Mouse (Mus musculus): ENCODE measurements around the gene Gnmt. TPM values are rescaled to one million over a fixed set of nuclear protein-coding genes. Genes with fewer than 3 reads are reported as not detected.

Gene Gnmt
- 0.48 and 0.73 TPM in 2 replicates for polyA plus RNA-seq (2016; fragmentation: Nextera tagmentation; extraction: Ambion mirVana)

DNA sequence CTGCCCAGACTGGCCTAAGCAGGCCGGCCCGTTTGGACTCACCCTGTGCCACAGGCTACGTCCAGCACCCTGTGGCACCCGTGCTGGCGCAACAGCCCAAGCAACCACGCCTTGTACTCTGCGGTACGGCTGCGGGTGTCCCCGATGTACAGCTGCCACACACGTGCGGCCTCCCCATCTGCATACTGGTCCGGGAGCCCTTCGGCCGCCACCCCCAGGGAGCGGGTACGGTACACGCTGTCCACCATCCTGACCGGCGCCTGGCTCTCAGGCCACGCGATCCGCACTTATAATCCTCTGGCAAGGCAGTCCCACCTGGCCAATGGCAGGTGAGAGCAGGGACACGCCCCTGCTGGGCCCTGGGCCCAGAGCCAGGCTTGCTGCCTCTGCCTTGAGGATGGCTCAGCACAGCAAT is at the start of gene Gnmt:
Gnmt (minus strand) TSS at position 265 of the 415 bp plus-strand sequence.
- no peak for ATAC-seq (ENCODE audit: insufficient number of reproducible peaks, insufficient read depth, low FRiP score, low TSS enrichment, low read depth)
- 12% methylated on average over 24 of the region's 24 CpGs for WGBS

DNA sequence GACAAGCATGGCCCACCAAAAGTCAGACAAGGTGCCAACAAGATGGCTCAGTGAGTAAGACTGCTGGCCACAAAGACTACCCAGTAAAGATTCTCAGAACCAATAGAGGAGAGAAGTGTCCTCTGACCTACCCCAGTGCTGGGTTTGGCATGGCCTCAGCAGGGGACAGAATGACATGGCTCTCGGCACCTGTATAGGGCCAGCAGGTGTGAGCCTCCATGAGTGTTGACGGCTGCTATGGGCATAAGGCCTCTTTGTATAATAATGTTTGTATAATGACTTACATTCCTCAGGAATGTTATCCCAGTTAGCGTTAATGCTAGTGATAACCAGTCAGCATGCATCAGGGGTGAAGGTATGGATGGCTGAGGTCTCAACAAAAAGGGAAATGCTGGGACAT is 47.1 kb upstream of the Gnmt start:
- H3K27me3 ChIP-seq = no peaks in the 10 kb centered on the region
- H3K4me1 ChIP-seq (replicated peaks) = peaks cover 20% of the 10 kb centered on the region
- no peak overlapping the region for H3K27ac ChIP-seq
- no peak overlapping the region for H3K4me3 ChIP-seq (replicated peaks)
- H3K4me2 ChIP-seq = no peak overlapping the region
- H3K9me3 ChIP-seq = no peaks in the 10 kb centered on the region
- 81% methylated on average over 3 of the region's 3 CpGs for WGBS
- no peak for ATAC-seq (ENCODE audit: insufficient number of reproducible peaks, insufficient read depth, low FRiP score, low TSS enrichment, low read depth)
- peaks cover 70% of the 10 kb centered on the region for H3K36me3 ChIP-seq
- H3K9ac ChIP-seq (replicated peaks) = no peak overlapping the region

More for the DNA sequence above, at the start of gene Gnmt:
- H3K27me3 ChIP-seq = peaks cover 29% of the 10 kb centered on the region
- peaks cover 8% of the 10 kb centered on the region; the same call in 1 of the 2 replicates for H3K4me1 ChIP-seq (replicated peaks)
- no peak within 1 kb of the TSS for H3K27ac ChIP-seq
- no peaks in the 10 kb centered on the region for H3K9me3 ChIP-seq
- peak within 1 kb of the TSS; percentile 36 for H3K4me2 ChIP-seq
- H3K4me3 ChIP-seq (replicated peaks) = peak within 1 kb of the TSS; percentile 16
- H3K9ac ChIP-seq (replicated peaks) = peak within 1 kb of the TSS; percentile 44; the same call in 1 of the 2 replicates
- H3K36me3 ChIP-seq = peaks cover 24% of the 10 kb centered on the region

GRCm38 (mm10) chr17:46775070-46775469 is 46.1 kb upstream of the Gnmt start:
- no peak overlapping the region for H3K4me3 ChIP-seq (replicated peaks)
- H3K27ac ChIP-seq = no peak overlapping the region
- H3K9ac ChIP-seq (replicated peaks) = no peak overlapping the region
- H3K9me3 ChIP-seq = no peaks in the 10 kb centered on the region
- peaks cover 18% of the 10 kb centered on the region for H3K4me1 ChIP-seq (replicated peaks)
- 94% methylated on average over 9 of the region's 9 CpGs for whole genome bisulfite sequencing
- no peak for ATAC-seq (ENCODE audit: insufficient number of reproducible peaks, insufficient read depth, low FRiP score, low TSS enrichment, low read depth)
- H3K36me3 ChIP-seq = peaks cover 60% of the 10 kb centered on the region
- no peak overlapping the region for H3K4me2 ChIP-seq
- H3K27me3 ChIP-seq = no peaks in the 10 kb centered on the region

DNA sequence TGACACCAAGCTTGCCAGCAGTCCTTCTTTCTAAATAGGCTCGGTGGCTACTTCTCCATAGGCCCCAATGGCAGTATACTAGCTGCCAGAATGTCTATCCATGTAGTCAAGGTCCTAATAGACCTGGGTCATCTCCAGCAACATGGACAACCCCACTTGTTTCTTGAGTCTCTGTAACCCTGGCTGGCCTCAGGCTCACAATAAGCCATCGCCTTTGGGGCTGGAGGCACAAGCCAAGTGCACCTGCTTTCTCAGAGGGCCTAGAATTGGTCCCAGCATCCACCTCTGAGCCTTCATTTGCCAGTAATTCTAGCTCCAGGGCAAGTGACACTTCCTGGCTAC is 45.1 kb upstream of the Gnmt start:
- H3K27me3 ChIP-seq = no peaks in the 10 kb centered on the region
- H3K4me2 ChIP-seq = peak overlapping the region; percentile 78
- 0 out of 2 replicates have a peak overlapping the region, but pooled peaks have one; percentile 29 for H3K27ac ChIP-seq
- peak overlapping the region; percentile 87; the same call in 1 of the 2 replicates for H3K4me3 ChIP-seq (replicated peaks)
- no peak overlapping the region for H3K9ac ChIP-seq (replicated peaks)
- H3K9me3 ChIP-seq = no peaks in the 10 kb centered on the region
- H3K36me3 ChIP-seq = peaks cover 51% of the 10 kb centered on the region
- no peak for ATAC-seq (ENCODE audit: insufficient number of reproducible peaks, insufficient read depth, low FRiP score, low TSS enrichment, low read depth)
- peaks cover 18% of the 10 kb centered on the region for H3K4me1 ChIP-seq (replicated peaks)
- 34% methylated on average over 2 of the region's 2 CpGs for WGBS

DNA sequence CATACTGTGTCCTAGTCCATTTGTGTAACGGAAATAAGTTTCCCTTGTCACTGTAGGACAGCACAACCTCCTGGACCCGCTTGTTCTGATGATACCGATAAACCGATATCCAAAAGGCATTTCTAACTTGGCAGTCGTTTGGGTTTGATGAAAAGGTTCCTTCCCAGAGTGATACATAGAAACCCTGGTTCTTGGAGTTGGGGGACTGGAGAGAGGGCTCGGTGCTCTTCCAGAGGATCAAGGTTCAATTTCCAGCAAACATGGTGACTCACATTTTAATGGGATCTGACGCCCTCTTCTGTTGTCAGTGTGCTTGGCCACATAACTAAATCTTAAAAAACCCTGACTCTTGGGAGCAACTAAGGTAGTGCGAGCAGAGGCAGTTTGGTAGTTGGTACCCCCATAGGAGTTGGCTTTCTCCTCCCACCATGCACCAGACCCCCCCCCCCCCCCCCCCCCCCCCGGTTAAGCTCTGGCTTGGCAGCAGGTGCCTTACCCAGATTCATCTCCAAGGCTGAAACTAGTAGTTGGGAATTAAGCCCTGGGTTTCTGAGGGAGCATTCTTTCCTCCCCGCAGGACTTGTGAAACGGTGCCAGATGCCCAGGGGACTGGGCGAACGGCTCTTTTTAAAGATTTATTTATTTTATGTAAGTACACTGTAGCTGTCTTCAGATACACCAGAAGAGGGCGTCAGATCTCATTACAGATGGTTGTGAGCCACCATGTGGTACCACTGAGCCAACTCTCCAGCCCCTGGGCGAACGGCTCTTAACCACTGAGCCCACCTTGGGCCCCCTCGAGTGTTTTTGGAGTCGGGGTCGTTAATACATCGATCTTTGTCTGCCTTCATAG is 44.5 kb upstream of the Gnmt start:
- 10% methylated on average over 19 of the region's 20 CpGs for WGBS
- Histone ChIP-seq H3K27me3 (no peaks in the 10 kb centered on the region), H3K4me3 (replicated peaks) (peak overlapping the region; percentile 87), H3K4me1 (replicated peaks) (peaks cover 18% of the 10 kb centered on the region), H3K9me3 (no peaks in the 10 kb centered on the region), H3K36me3 (peaks cover 45% of the 10 kb centered on the region), H3K27ac (peak overlapping the region; percentile 82; the same call in 1 of the 2 replicates), H3K9ac (replicated peaks) (peak overlapping the region; percentile 77), H3K4me2 (peak overlapping the region; percentile 78)
- no peak for ATAC-seq (ENCODE audit: insufficient number of reproducible peaks, insufficient read depth, low FRiP score, low TSS enrichment, low read depth)

- Histone ChIP-seq H3K9ac (replicated peaks) (peak within 1 kb of the TSS; percentile 77), H3K27me3 (no peaks in the 10 kb centered on the region), H3K4me2 (peak within 1 kb of the TSS; percentile 78), H3K27ac (peak within 1 kb of the TSS; percentile 82), H3K4me3 (replicated peaks) (peak within 1 kb of the TSS; percentile 87), H3K4me1 (replicated peaks) (peaks cover 24% of the 10 kb centered on the region), H3K9me3 (no peaks in the 10 kb centered on the region), H3K36me3 (peaks cover 37% of the 10 kb centered on the region)
- peak; percentile 88 for ATAC-seq (ENCODE audit: insufficient number of reproducible peaks, insufficient read depth, low FRiP score, low TSS enrichment, low read depth)
- under 1% methylated on average over 50 of the region's 50 CpGs for WGBS
Measured at GRCm38 (mm10) chr17:46772404-46773277, 43.7 kb upstream of the Gnmt start, which contains the start of gene 2310039H08Rik. 2310039H08Rik (plus strand) TSS chr17:46772635.

DNA sequence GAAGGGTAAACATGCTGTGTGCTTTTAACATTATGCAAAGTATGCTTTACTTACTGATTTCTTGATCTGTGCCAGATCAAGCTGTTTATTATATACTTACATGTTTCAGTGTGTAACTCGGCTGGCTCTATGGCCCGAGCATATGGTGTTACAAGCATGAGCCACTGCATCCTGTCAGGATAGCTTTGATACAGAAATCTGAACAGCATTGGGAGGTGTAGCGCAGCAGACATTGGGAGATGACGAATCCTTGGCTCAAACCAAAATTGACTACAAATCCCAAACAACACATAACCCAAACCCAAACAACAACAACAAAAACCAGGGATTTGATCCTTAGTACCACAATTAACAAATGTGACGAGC is 43.1 kb upstream of the Gnmt start:
- Histone ChIP-seq H3K27me3 (no peaks in the 10 kb centered on the region), H3K4me2 (peak overlapping the region; percentile 78), H3K36me3 (peaks cover 30% of the 10 kb centered on the region), H3K4me3 (replicated peaks) (peak overlapping the region; percentile 87), H3K4me1 (replicated peaks) (peaks cover 24% of the 10 kb centered on the region), H3K27ac (peak overlapping the region; percentile 82), H3K9ac (replicated peaks) (peak overlapping the region; percentile 77; the same call in 1 of the 2 replicates), H3K9me3 (no peaks in the 10 kb centered on the region)
- 12% methylated on average over 5 of the region's 5 CpGs for WGBS
- no peak for ATAC-seq (ENCODE audit: insufficient number of reproducible peaks, insufficient read depth, low FRiP score, low TSS enrichment, low read depth)

DNA sequence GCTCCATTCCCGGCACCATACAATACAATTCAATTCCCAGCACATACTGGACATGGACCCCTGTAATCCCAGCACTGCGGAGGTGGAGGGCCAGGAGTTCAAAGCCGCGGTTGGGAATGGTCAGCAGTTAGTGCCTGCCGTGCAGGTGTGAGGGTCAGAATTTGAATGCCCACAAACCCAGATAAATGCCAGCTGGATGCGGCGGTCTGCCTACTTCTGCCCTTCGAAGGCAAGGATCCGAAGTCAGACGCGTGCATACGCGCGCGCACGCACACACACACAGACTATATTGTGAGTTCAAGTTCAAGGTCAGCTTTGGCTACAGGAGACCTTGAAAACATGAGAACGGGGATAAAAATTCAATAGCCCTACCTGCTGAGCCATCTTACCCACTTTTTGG is 42.6 kb upstream of the Gnmt start:
- WGBS = 62% methylated on average over 17 of the region's 17 CpGs
- Histone ChIP-seq H3K27me3 (no peaks in the 10 kb centered on the region), H3K9ac (replicated peaks) (peak overlapping the region; percentile 77; the same call in 1 of the 2 replicates), H3K36me3 (peaks cover 26% of the 10 kb centered on the region), H3K4me1 (replicated peaks) (peaks cover 24% of the 10 kb centered on the region), H3K4me2 (peak overlapping the region; percentile 78), H3K4me3 (replicated peaks) (peak overlapping the region; percentile 87), H3K9me3 (no peaks in the 10 kb centered on the region), H3K27ac (peak overlapping the region; percentile 82; the same call in 1 of the 2 replicates)
- ATAC-seq (ENCODE audit: insufficient number of reproducible peaks, insufficient read depth, low FRiP score, low TSS enrichment, low read depth) = no peak

- Histone ChIP-seq H3K27me3 (no peaks in the 10 kb centered on the region), H3K4me2 (no peak overlapping the region), H3K36me3 (peaks cover 20% of the 10 kb centered on the region), H3K27ac (no peak overlapping the region), H3K9me3 (no peaks in the 10 kb centered on the region), H3K9ac (replicated peaks) (no peak overlapping the region), H3K4me1 (replicated peaks) (peaks cover 24% of the 10 kb centered on the region), H3K4me3 (replicated peaks) (no peak overlapping the region)
- no peak for ATAC-seq (ENCODE audit: insufficient number of reproducible peaks, insufficient read depth, low FRiP score, low TSS enrichment, low read depth)
- 76% methylated on average over 4 of the region's 4 CpGs for WGBS
Measured at GRCm38 (mm10) chr17:46771025-46771424, 42.1 kb upstream of the Gnmt start.

DNA sequence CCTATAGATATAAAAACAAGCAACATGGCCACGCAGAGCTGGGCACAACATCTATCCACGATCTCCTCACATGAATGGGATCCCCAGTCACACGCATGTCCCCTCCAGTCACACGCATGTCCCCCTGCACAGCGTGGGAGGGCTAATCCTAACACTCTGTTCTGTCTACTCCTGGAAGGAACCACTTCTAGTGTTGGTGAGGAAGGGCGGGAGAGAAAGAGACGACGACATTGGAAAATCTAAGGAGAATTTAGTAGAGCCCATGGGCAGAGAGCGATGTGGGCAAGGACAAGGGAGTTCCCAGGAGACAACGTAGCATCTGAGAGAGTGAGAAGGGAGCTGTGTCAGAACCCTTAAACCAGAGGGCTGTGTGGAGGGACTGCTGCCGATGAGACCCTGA is 41.6 kb upstream of the Gnmt start:
- Histone ChIP-seq H3K36me3 (peaks cover 16% of the 10 kb centered on the region), H3K4me3 (replicated peaks) (no peak overlapping the region), H3K27ac (no peak overlapping the region), H3K4me2 (no peak overlapping the region), H3K9me3 (no peaks in the 10 kb centered on the region), H3K4me1 (replicated peaks) (peaks cover 24% of the 10 kb centered on the region), H3K9ac (replicated peaks) (no peak overlapping the region), H3K27me3 (no peaks in the 10 kb centered on the region)
- WGBS = 92% methylated on average over 11 of the region's 11 CpGs
- ATAC-seq (ENCODE audit: insufficient number of reproducible peaks, insufficient read depth, low FRiP score, low TSS enrichment, low read depth) = no peak

GRCm38 (mm10) chr17:46767868-46768267 is 38.9 kb upstream of the Gnmt start:
- Histone ChIP-seq H3K4me1 (replicated peaks) (peaks cover 12% of the 10 kb centered on the region), H3K9me3 (no peaks in the 10 kb centered on the region), H3K27me3 (no peaks in the 10 kb centered on the region), H3K4me3 (replicated peaks) (no peak overlapping the region), H3K27ac (no peak overlapping the region), H3K9ac (replicated peaks) (no peak overlapping the region; the same call in 1 of the 2 replicates), H3K4me2 (no peak overlapping the region), H3K36me3 (no peaks in the 10 kb centered on the region)
- no peak for ATAC-seq (ENCODE audit: insufficient number of reproducible peaks, insufficient read depth, low FRiP score, low TSS enrichment, low read depth)
- 41% methylated on average over 8 of the region's 8 CpGs for WGBS
